Mouse (Mus musculus): ENCODE results near the gene Syne1.

DNA sequence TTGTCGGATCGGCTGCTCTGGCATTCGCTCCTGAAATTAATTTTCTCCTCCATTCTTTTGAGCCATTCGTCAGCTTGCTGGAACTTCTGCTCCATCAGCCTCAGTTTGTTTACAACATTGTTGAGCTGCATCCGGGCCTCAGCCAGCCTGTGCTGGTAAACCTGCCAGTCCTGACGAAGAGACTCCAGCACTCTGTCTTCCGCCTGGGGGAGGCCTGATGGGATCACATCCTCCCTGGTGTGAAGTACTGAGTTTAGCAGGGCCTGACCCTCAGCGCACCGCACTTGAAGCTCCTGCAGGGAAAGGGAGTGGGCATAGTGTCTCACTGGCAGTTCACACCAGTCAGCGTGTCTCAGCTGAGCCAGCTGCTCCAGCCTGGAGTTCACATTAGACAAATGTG, 300.6 kb downstream of the Syne1 start:
- TF ChIP-seq CTCF (IDR thresholded peaks at IDR 0.05; ENCODE audit: low read depth, low read length) = no peak
- TF ChIP-seq POLR2A (IDR thresholded peaks at IDR 0.05; ENCODE audit: extremely low read depth, insufficient read depth, low read length) = no peak

Data from liver, adult 2 months (tissue).